Mouse (Mus musculus) cerebellum, postnatal 10 days (tissue): ENCODE measurements around the gene Slc39a1.
A peak's percentile ranks its signal among the peaks of the same experiment; 100 is the strongest.

Source experiments
- DNase-seq, 2 experiments: peaks; one replicate each; pipeline ENCODE4 v3.0.0; 2021; ENCODE audit warnings: mixed read lengths in 2 of 2

Slc39a1 gene

DNA sequence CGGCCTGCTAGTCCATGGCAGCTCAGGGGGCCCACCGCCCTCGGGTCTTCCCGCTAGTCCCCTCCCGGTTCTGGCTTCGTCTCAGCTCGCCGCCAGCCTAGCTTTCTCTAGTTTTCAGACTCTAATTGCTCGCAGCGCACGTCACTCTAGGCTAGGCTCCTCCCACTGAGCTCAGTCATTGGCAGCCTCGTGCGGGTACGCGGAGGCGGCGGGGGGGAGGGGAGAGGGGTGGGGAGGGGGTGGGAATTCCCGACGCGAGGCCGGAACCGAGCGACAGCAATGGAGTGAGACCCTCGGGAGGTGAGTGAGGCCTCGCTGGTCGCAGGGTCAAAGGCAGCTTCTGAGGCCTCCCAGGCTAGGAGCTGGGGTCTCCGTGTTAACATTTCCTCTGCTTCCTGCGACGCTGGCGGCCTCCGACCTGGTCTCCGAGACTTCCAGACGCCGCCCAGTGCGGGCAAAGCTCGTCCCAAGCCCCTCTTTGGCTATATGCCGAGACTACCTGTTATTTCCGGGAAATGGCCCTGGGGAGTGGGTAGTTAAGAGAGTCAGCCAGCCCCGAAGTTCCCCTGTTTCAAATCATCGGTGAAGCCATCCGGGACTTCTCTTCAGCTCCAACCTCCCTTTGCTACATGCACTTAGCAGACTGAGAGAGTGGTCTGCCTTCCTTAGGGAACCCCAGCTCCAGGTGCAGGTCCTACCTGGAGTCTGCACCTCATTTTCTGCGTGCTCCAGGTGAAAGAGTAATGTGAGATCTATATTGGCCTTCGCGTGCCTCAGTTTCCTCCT, at the start of gene Slc39a1:
Gene Slc39a1 (plus strand): TSS at position 213 of the 786 bp plus-strand sequence.
- DNase-seq: peak; percentile 96 to 97

DNA sequence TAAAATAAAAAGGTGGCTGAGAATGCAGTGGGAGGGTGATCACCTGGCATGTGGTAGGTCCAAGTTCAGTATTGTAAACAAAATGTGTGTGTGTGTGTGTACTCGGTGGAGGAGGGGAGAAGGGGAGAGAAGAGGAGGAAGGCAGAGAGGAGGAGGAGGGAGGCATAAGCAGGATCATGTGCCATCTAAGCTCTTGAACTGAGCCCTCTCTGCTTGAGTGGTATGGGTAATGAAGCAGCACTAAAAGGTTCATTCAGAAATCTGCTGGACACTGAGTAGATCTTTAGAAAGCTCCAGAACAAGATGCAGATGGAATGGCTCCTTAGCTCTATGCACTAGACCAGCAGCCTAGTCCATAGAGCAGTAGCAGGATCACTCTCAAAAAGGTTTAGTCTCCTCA, 45.1 kb upstream of the Slc39a1 start:
- no peak for DNase-seq

- DNase-seq: no peak
These were observed 44.4 kb upstream of the Slc39a1 start for GRCm38 (mm10) chr3:90203619-90204018.

DNA sequence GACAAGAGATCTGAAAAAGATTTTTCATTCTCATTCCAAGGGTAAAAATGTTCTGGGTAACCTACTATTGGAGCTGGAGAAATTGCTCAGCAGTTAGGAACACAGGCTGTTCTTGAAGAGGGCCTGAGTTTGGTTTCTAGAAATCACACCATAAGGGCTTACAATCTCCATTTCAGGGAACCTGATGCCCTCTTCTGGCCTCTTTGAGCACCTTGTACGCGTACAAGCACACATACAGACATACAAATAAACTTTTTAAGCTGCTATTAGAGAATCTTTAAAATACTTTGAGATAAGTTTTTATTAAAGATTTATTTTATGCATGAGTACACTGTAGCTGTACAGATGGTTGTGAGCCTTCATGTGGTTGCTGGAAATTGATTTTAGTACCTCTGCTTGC, 43.4 kb upstream of the Slc39a1 start:
- no peak for DNase-seq

- DNase-seq: no peak
These were observed 39.3 kb upstream of the Slc39a1 start for GRCm38 (mm10) chr3:90208662-90209061.

GRCm38 (mm10) chr3:90209908-90210566, 37.9 kb upstream of the Slc39a1 start:
- no peak for DNase-seq

- no peak for DNase-seq
These were observed 36.2 kb upstream of the Slc39a1 start for GRCm38 (mm10) chr3:90211475-90212398.

- DNase-seq: no peak
These were observed 35.2 kb upstream of the Slc39a1 start for GRCm38 (mm10) chr3:90212723-90213122.

GRCm38 (mm10) chr3:90213377-90213866, 34.5 kb upstream of the Slc39a1 start, which contains the start of the genes Rps27 and Rab13:
Rps27 (minus strand) TSS chr3:90213651.
Rab13 (plus strand) TSS chr3:90213695.
- peak; percentile 90 to 91 for DNase-seq

GRCm38 (mm10) chr3:90213956-90214684, 33.9 kb upstream of the Slc39a1 start:
- peak; percentile 43 to 45 for DNase-seq

GRCm38 (mm10) chr3:90215825-90216380, 32.1 kb upstream of the Slc39a1 start:
- DNase-seq: no peak

DNA sequence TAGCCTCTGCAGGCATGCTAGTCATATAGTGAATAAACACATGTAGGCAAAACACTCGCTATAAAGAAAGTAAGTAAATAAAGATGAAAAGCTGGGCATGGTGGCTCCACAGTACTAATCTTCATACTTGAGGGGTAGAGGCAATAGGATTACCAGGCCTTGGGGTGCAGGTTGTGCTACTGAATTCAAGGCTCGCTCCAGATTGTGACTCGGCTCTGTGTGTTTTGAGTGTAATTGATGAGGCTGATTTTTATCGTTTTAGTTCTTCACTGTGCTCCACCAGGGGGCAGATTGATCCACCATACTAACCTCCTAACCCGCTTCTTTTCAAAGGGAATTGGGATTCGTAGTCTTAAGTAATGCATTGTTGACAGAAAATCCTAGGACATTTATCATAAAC, 27.9 kb upstream of the Slc39a1 start:
- peak; percentile 78 to 83 for DNase-seq

GRCm38 (mm10) chr3:90220531-90220951, 27.4 kb upstream of the Slc39a1 start:
- DNase-seq: peak; percentile 72 to 81

DNA sequence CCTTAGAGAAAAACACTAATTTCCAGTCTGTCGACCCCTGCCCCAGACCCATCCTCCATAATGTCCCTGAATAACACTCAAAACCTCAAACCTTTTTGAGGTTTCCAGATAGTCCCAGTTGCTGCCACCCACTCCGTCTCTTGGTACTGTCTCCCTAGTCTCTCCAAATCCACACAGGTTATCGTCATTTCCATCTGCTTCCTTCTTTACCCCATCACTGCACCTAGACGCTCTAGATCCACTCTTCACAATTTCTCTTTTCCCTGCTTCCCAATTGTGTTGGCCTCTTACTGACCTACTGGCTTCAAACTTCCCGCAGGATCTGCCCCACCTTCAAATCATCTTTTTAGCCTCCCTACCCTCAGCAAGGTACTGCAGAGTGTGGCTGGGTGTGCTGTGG, 26.8 kb upstream of the Slc39a1 start:
- DNase-seq: no peak

DNA sequence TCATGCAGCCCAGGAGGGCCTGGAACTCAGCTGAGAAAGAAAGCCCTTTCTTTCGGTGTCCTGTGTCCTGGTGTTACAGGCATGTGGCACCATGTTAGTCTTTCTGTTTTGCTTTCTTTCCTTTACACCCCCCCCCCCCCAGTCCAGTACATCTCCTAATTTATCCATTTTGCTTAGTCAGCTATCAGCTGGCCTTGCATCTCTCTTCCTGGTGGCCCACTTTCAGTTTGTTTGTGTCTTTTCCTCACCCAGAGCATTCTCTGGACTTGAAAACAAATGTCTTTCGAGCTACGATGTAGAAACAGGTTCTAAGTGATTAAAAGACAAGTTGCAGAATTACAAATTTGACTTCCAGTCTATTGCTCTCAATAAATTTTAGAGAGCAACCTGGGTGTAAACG, 25.5 kb upstream of the Slc39a1 start:
- DNase-seq: no peak

DNA sequence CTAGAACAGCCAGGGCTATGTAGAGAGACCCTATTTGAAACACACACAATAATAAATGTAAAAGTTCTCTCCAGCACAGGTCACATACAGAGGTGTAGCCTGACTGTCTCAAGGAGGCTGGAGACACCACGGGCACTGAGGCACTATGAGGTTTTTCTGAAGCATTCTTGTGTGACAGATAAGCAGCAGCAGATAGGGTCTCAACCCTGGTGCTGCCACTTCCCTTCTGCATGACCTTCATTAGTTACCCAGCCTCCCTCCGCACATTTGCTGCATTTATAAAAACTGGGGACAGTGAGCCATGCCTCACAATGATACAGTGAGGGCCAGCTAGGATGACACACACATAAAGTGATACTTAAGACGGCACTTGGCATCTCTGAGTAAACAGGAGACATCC, 25.0 kb upstream of the Slc39a1 start:
- no peak for DNase-seq

- DNase-seq: no peak
These were observed 23.6 kb upstream of the Slc39a1 start for GRCm38 (mm10) chr3:90224331-90224730.

GRCm38 (mm10) chr3:90231075-90231474, 16.9 kb upstream of the Slc39a1 start:
- no peak for DNase-seq

- peak; percentile 92 to 95 for DNase-seq
These were observed 16.3 kb upstream of the Slc39a1 start, which contains the start of gene Jtb for GRCm38 (mm10) chr3:90231507-90232333. Jtb (plus strand) TSS chr3:90231597.

- no peak for DNase-seq
These were observed 6.7 kb upstream of the Slc39a1 start for GRCm38 (mm10) chr3:90241251-90241650.
